Mouse (Mus musculus): ENCODE data around the gene Ackr1. TPM values are rescaled to one million over a fixed set of nuclear protein-coding genes. Genes with fewer than 3 reads are reported as not detected.
A peak's percentile ranks its signal among the peaks of the same experiment; 100 is the strongest.
"Not testable (repeated sequence)": the region's sequence is repeated elsewhere in the genome, so short reads cannot be mapped to it uniquely, and the experiment has no call there.

The Ackr1 gene
- total and polyA plus RNA-seq, 2 experiments from 2014 or later = 14.0 to 32.8 TPM

DNA sequence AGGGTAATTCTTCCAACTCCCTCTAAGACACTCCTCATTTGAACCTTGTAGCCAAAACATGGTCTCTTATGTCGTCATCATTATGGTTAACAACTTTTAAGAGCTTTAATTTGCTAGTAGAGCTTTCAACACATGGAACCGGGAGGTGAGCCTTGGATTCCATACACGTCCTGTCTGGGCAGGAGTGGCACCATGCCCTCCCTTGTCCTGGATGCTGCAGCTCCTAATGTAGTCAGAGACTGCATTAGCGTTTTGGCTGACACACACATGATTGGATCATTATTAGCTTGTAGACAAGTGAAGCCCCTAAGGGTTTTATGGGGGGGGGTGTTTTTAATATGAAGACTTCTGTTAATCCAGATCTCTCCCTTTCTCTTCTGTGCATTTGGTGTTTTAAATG, 8.6 kb downstream of the Ackr1 start:
- Histone ChIP-seq H3K27me3 (ENCODE audit: insufficient read depth, low read length) (no peaks in the 10 kb centered on the region), H3K9ac (no peak overlapping the region), H3K27ac (ENCODE audit: low read depth, low read length) (no peak overlapping the region), H3K4me1 (ENCODE audit: insufficient read depth) (no peaks in the 10 kb centered on the region), H3K4me2 (ENCODE audit: low read depth) (no peak overlapping the region), H3K9me3 (ENCODE audit: low read length) (no peaks in the 10 kb centered on the region), H3K4me3 (ENCODE audit: low read depth, low read length) (no peak overlapping the region), H3K36me3 (ENCODE audit: insufficient read depth) (no peaks in the 10 kb centered on the region)
- ATAC-seq = no peak
- no peak for TF ChIP-seq CTCF (IDR thresholded peaks at IDR 0.05; ENCODE audit: low read depth)
- 41% methylated on average over 4 of the region's 4 CpGs for WGBS
- no peak for DNase-seq

DNA sequence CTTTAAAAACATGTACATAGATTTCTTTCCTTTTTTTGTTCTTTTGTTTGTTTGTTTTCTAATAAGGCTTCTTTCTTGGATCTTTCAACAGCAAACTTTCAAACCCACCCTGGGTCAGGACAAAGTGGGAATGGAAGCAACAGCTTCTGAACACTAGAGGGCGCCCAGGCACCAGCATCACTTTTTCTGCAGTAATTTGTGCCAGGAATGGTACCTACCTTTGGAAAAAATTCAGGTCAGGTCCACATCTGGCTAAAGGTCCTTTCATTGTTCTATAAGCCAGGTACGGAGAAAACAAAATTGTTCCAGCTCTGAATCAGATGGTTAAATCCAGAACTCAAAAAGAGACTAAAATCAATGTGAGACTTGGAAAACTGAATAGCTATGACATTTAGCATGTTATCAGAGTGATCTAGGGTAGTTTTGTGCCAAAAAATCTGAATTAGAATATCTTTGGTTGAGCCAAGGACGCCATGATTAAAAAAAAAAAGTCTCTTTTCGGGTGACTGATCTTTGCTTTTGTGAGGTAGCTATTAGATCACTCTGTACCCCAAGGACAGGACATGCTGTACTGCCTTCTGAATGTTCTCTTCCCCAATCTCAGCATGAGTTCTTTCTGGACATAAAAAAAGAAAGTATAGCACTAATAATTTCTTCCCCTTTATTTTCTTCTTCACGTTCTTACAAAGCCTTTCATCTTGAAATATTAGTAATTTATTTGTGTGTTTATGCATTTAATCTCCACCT, 9.5 kb downstream of the Ackr1 start:
- ATAC-seq (no peak), DNase-seq (no peak)
- no peak overlapping the region for H3K27ac ChIP-seq (ENCODE audit: low read depth, low read length)
- H3K4me1 ChIP-seq (ENCODE audit: insufficient read depth) = no peaks in the 10 kb centered on the region
- H3K9me3 ChIP-seq (ENCODE audit: low read length) = no peaks in the 10 kb centered on the region
- H3K27me3 ChIP-seq (ENCODE audit: insufficient read depth, low read length) = no peaks in the 10 kb centered on the region
- no peak overlapping the region for H3K9ac ChIP-seq
- peak; percentile 72 for TF ChIP-seq CTCF (IDR thresholded peaks at IDR 0.05; ENCODE audit: low read depth)
- H3K4me2 ChIP-seq (ENCODE audit: low read depth) = no peak overlapping the region
- H3K4me3 ChIP-seq (ENCODE audit: low read depth, low read length) = no peak overlapping the region
- 30% methylated on average over 5 of the region's 5 CpGs for WGBS
- H3K36me3 ChIP-seq (ENCODE audit: insufficient read depth) = no peaks in the 10 kb centered on the region

DNA sequence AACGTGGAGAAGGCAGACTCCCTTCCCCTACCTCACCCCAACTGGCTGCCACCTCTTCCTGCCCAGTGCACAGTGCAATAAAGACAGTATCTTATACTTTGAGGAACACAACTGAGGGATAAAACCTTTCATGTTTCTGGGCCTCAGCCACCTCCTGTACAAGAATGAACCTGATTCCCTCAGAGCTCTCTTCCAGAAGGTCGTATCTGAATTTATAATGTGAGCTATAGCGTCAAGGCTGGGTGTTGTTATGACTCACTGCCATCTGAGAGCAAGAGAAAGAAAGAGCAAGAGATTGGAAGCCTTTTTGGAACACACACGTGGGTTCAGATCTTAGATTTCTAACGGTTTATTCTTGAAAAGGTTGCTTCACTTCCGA, 11.3 kb downstream of the Ackr1 start:
- Histone ChIP-seq H3K27ac (ENCODE audit: low read depth, low read length) (no peak overlapping the region), H3K4me2 (ENCODE audit: low read depth) (no peak overlapping the region), H3K9ac (no peak overlapping the region), H3K4me3 (ENCODE audit: low read depth, low read length) (no peak overlapping the region), H3K36me3 (ENCODE audit: insufficient read depth) (no peaks in the 10 kb centered on the region), H3K9me3 (ENCODE audit: low read length) (no peaks in the 10 kb centered on the region), H3K4me1 (ENCODE audit: insufficient read depth) (no peaks in the 10 kb centered on the region), H3K27me3 (ENCODE audit: insufficient read depth, low read length) (no peaks in the 10 kb centered on the region)
- 48% methylated on average over 6 of the region's 6 CpGs for WGBS
- ATAC-seq (peak; percentile 56), DNase-seq (no peak)
- TF ChIP-seq CTCF (IDR thresholded peaks at IDR 0.05; ENCODE audit: low read depth) = no peak

DNA sequence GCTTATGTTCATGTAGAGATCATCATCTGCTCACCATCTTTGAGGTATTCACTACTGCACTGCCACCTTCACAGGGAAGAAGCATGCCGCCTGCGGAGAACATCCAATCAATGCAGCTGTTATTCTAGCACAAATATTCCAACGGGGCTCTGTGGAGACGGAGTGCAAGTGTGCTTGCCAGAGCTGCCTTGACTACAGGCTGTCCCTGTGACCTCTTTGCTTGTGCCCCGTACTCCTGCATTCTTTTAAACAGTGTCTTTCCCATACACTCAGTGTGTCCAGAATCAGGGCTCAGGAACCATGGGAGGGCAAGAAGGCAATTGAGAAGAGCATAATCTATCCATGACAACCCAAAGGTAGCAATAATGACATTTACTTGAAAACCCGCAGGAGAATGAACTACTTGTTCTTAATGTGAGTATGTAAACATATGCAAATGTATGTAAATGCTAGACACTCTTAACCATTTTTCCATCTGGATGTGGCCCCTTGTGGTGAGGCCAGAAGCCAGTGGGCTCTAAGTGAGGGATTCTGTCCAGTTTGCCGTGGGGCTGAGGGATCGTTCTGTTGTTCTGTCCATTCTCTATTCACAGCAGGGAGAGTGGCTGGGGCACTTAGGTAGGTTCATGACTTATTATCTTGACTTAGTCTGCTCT, 11.8 kb downstream of the Ackr1 start:
- H3K9ac ChIP-seq = no peak overlapping the region
- H3K27me3 ChIP-seq (ENCODE audit: insufficient read depth, low read length) = no peaks in the 10 kb centered on the region
- H3K27ac ChIP-seq (ENCODE audit: low read depth, low read length) = 0 out of 2 replicates have a peak overlapping the region, but pooled peaks have one; percentile 9
- no peak overlapping the region for H3K4me2 ChIP-seq (ENCODE audit: low read depth)
- no peaks in the 10 kb centered on the region for H3K4me1 ChIP-seq (ENCODE audit: insufficient read depth)
- H3K9me3 ChIP-seq (ENCODE audit: low read length) = no peaks in the 10 kb centered on the region
- WGBS = 41% methylated on average over 8 of the region's 8 CpGs
- TF ChIP-seq CTCF (IDR thresholded peaks at IDR 0.05; ENCODE audit: low read depth) = no peak
- H3K4me3 ChIP-seq (ENCODE audit: low read depth, low read length) = no peak overlapping the region
- H3K36me3 ChIP-seq (ENCODE audit: insufficient read depth) = no peaks in the 10 kb centered on the region
- peak; percentile 63 for ATAC-seq
- DNase-seq = no peak

DNA sequence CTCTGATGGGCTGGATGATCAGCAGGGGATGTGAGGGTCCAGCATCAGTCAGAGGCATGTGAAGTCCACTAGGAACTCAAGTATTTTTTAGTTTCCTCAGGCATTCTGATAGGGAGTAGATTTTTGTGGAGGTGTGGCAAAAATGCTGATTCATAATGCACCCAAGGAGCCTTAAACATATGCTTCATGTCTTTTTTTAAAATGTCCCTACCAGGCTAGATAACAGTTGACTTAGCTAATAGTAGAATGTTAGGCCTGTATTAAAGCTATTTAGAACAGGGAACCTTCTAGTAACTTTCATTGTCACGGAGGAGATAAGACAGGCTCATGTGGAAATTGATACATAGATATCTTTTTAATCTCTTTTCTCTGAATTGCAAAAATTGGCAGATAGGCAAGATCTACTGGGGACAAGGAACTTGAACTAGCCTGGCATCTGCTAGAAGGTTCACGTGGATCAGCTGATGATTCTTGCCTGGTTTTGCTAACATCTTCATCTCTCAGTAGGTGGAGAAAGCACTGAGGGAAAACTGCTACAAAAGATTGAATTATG, 15.5 kb downstream of the Ackr1 start:
- H3K4me2 ChIP-seq (ENCODE audit: low read depth) = no peak overlapping the region
- TF ChIP-seq CTCF (IDR thresholded peaks at IDR 0.05; ENCODE audit: low read depth) = no peak
- H3K27ac ChIP-seq (ENCODE audit: low read depth, low read length) = no peak overlapping the region
- no peaks in the 10 kb centered on the region for H3K27me3 ChIP-seq (ENCODE audit: insufficient read depth, low read length)
- DNase-seq = no peak
- no peak for ATAC-seq
- no peaks in the 10 kb centered on the region for H3K4me1 ChIP-seq (ENCODE audit: insufficient read depth)
- H3K9ac ChIP-seq = no peak overlapping the region
- H3K36me3 ChIP-seq (ENCODE audit: insufficient read depth) = no peaks in the 10 kb centered on the region
- WGBS = 89% methylated on average over 2 of the region's 2 CpGs
- no peaks in the 10 kb centered on the region for H3K9me3 ChIP-seq (ENCODE audit: low read length)
- no peak overlapping the region for H3K4me3 ChIP-seq (ENCODE audit: low read depth, low read length)

DNA sequence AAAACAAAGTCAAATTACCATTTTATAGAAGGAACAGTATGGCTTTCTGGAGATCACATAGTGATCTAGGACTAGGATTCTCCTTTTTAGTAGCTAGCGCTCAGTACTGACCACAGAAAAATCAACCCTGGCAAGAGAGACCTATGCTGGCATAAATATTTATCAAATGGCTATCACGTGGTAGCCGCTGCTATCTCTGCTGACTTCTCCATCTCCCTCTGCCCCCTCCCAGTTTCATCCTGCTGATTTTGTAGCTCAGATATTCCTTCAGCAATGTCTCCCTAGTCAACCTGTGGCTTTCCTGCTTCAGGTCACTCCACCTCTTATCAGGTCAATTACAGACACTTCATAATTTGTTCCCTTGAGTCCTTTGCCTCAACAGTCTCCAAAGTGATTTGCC, 17.8 kb downstream of the Ackr1 start:
- WGBS = 94% methylated on average over 3 of the region's 3 CpGs
- TF ChIP-seq CTCF (IDR thresholded peaks at IDR 0.05; ENCODE audit: low read depth) = no peak
- Histone ChIP-seq H3K36me3 (ENCODE audit: insufficient read depth) (no peaks in the 10 kb centered on the region), H3K9me3 (ENCODE audit: low read length) (no peaks in the 10 kb centered on the region), H3K4me3 (ENCODE audit: low read depth, low read length) (no peak overlapping the region), H3K9ac (no peak overlapping the region), H3K4me2 (ENCODE audit: low read depth) (no peak overlapping the region), H3K27me3 (ENCODE audit: insufficient read depth, low read length) (no peaks in the 10 kb centered on the region), H3K27ac (ENCODE audit: low read depth, low read length) (no peak overlapping the region), H3K4me1 (ENCODE audit: insufficient read depth) (no peaks in the 10 kb centered on the region)
- no peak for DNase-seq
- no peak for ATAC-seq

DNA sequence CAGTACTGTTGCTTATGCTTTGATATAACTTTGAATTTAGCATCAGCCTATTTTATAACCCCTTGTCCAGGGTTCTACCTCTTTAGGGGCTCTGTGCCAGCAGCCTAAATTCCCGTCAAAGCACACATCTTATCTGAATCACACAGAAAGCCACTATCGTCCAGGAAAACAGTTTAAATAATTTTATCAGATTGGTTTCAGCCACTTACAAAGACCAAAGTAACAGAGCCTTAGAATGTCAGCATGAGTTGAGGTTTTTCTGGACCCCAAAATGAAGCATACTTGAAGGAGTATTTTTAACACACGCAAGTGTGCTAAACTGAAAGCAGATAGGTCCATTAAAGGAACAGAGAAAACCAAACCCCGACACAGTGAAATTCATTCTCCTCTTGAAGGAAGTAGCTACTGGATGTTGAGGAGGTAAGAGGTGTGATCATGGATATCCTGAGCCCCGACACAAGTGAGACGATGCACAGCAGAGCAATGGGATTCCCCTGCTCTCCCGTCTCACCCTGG, 20.0 kb downstream of the Ackr1 start:
- H3K27me3 ChIP-seq (ENCODE audit: insufficient read depth, low read length); DNase-seq; H3K4me3 ChIP-seq (ENCODE audit: low read depth, low read length); H3K9me3 ChIP-seq (ENCODE audit: low read length); H3K4me1 ChIP-seq (ENCODE audit: insufficient read depth); H3K36me3 ChIP-seq (ENCODE audit: insufficient read depth); H3K4me2 ChIP-seq (ENCODE audit: low read depth); H3K27ac ChIP-seq (ENCODE audit: low read depth, low read length); H3K9ac ChIP-seq; ATAC-seq: not testable (repeated sequence)
- 81% methylated on average over 7 of the region's 7 CpGs for WGBS

DNA sequence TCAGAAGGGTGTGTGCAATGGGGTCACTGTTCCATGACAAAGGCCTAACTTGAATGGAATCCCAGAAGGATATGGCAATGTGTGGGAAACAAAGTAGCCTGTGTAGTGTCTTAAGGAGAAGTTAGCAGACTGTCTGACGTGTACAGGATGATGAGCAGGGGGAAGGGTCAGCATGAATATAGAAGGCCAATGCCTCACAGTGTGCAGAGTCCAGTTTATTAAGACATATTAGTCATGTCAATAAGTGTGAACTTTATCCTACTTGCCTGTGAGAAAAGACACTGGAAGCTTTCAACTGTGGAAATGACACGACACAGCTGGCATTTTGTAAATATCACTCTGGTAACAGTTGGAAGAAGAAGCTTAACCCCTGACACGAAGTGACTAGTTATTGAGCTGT, 30.8 kb downstream of the Ackr1 start:
- not testable (repeated sequence) for H3K4me3 ChIP-seq (ENCODE audit: low read depth, low read length); ATAC-seq; H3K4me2 ChIP-seq (ENCODE audit: low read depth)

More for the DNA sequence above, 30.8 kb downstream of the Ackr1 start:
- H3K9me3 ChIP-seq (ENCODE audit: low read length); H3K36me3 ChIP-seq (ENCODE audit: insufficient read depth); H3K27me3 ChIP-seq (ENCODE audit: insufficient read depth, low read length); H3K4me1 ChIP-seq (ENCODE audit: insufficient read depth); DNase-seq; H3K27ac ChIP-seq (ENCODE audit: low read depth, low read length); H3K9ac ChIP-seq: not testable (repeated sequence)
- 80% methylated on average over 3 of the region's 3 CpGs for WGBS

Measured in forebrain, postnatal 0 days (tissue).